Mouse (Mus musculus) midbrain, embryonic 12.5 days (tissue): ENCODE data around the gene Cma1. TPM values are rescaled to one million over a fixed set of nuclear protein-coding genes. Genes with fewer than 3 reads are reported as not detected.

Experiments
- ATAC-seq: fragments of 200-750 bp; cut with Nextera tagmentation; 2 replicates; pipeline ENCODE4 v1.8.0; 2017; ENCODE audit warnings: low read depth, moderate TSS enrichment, moderate library complexity; ENCODE audit not compliant: low FRiP score
- H3K27ac ChIP-seq: fragments of 300-500 bp; sonication (generic); replicated peaks from 2 replicates; pipeline ENCODE4 v1.5.1; 2016; ENCODE audit warnings: mild to moderate bottlenecking
- H3K27me3 ChIP-seq: fragments of 300-500 bp; sonication (generic); 2 replicates; pipeline ENCODE4 v1.6.1; 2016; ENCODE audit warnings: mild to moderate bottlenecking
- H3K36me3 ChIP-seq: fragments of 300-500 bp; sonication (generic); 2 replicates; pipeline ENCODE4 v1.6.1; 2016
- H3K4me1 ChIP-seq: fragments of 300-500 bp; sonication (generic); 2 replicates; pipeline ENCODE4 v1.6.1; 2016
- H3K4me2 ChIP-seq: fragments of 300-500 bp; sonication (generic); replicated peaks from 2 replicates; pipeline ENCODE4 v1.6.1; 2016; ENCODE audit warnings: mild to moderate bottlenecking, moderate library complexity
- H3K4me3 ChIP-seq: fragments of 300-500 bp; sonication (generic); 2 replicates; pipeline ENCODE4 v1.5.1; 2016; ENCODE audit warnings: mild to moderate bottlenecking
- H3K9ac ChIP-seq: fragments of 300-500 bp; sonication (generic); replicated peaks from 2 replicates; pipeline ENCODE4 v1.6.1; 2016; ENCODE audit warnings: mild to moderate bottlenecking, moderate library complexity
- H3K9me3 ChIP-seq: fragments of 300-500 bp; sonication (generic); 2 replicates; pipeline ENCODE4 v1.6.1; 2016; ENCODE audit warnings: mild to moderate bottlenecking
- WGBS: fragments of 180-500 bp; shearing (Covaris S2); methylation state at CpG from one replicate; pipeline ENCODE4 v1.1.7; 2016; 5-methylcytosine and 5-hydroxymethylcytosine counted together
- polyA plus RNA-seq: library from polyadenylated mRNA; unstranded; fragments of >200 nt; fragmentation: Nextera tagmentation; extraction: Ambion mirVana; gene quantifications from 2 replicates; pipeline ENCODE4 v1.2.1, GENCODE M21; 2016

Gene Cma1
- polyA plus RNA-seq, 1 experiment from 2014 or later, result not detected

DNA sequence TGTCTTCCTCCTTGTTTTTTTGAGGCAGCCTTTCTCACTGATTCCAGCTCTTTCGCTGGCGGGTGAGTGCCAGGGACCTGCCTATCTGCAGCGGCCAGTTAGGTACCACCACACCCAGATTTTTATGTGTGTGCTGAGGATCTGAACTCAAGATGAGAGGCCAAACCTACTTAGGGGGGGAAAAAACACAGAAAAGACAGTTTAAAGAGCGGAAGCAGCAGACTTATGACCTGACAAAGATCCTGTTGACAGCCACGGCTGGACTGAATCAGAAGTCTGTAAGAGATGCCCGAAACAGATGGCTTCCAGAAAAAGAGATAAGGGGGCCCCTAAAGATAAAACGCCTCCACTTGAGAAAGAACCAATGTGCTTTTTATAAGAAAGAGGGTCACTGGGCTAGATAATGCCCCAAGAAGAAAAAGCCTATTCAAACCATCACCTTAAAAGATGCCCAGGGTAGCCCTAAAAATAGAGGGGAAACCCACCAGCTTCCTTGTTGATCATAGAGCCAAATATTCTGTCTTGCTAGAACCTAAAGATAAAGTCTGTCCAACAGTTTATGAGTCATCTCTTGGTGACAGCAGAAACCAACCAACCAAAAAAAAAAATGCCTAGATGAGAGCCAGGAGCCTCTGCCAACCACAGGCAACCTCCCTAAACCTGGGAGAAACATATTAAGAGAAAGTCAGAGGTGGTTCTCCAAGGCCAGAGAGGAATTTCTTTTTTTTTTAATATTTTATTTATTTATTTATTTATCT lies 21.8 kb downstream of the Cma1 start:
- WGBS, result 85% methylated on average over 7 of the region's 7 CpGs
- ATAC-seq, result no peak
- H3K27me3 ChIP-seq, result peaks cover 6% of the 10 kb centered on the region
- no peak overlapping the region for H3K27ac ChIP-seq
- H3K4me2 ChIP-seq, result no peak overlapping the region
- no peaks in the 10 kb centered on the region for H3K36me3 ChIP-seq
- H3K9me3 ChIP-seq, result no peaks in the 10 kb centered on the region
- no peak overlapping the region for H3K4me3 ChIP-seq
- no peak overlapping the region for H3K9ac ChIP-seq
- H3K4me1 ChIP-seq, result no peaks in the 10 kb centered on the region

DNA sequence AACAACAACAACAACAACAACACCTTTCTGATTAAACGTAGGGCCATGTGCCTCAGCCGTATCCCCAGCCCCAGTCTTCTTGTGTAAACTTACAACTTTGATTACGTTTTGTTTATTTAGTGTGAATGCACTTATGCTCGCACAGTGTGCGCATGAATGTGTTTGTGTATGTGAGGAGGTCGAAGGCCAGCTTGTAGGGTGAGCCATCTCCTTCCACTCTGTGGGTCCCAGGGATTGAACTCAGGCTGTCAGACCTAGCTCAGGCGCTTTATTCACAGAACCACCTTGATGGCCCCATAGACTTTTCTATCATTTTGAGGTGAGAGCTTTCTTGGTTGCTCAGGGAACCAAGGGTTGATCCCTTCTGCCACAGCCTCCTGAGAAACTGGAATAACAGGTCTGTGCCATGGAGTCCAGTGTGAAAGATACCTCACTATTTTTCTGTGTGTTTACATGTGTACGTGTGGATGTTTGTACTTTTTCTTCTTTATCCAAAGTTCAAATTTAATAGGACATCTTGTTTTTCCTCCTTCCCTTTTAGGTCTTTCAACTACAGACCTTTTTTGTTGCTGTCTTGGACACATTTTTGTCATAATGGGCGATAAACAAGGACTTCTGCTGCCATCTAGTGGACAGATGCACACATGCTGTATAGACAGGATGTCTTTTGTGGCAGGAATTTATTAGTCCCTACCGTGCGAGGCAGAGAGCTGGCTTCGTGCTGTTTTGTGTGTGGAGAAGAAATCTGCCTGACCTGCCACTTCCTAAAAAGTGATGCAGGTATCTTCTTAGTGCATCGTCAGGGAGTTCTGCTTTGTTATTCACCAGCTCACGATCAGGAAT lies 26.0 kb downstream of the Cma1 start:
- Histone ChIP-seq H3K4me2 (0 out of 2 replicates have a peak overlapping the region, but pooled peaks have one; percentile 27), H3K9ac (no peak overlapping the region)

DNA sequence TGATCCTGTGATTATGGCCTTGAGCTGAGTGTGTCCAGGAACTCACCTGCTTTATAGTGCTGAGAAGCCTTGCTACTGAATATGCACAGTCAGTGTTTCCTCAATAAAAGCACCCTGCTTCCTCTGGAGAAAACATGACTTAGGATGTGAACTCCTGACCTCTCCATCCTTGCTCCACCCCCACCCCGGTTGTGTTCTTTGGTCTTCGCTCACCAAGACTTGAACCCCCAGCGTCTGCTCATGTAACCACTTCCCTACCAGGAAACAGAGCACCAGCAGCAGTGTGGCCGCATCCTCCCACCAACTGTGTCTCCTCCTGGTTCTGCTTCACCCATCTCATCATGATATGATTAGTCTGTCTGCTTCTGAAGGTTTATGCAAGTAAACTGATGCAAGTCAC lies 31.1 kb downstream of the Cma1 start:
- Histone ChIP-seq H3K4me2 (no peak overlapping the region), H3K9me3 (no peaks in the 10 kb centered on the region), H3K4me3 (no peak overlapping the region), H3K4me1 (no peaks in the 10 kb centered on the region), H3K27me3 (no peaks in the 10 kb centered on the region), H3K36me3 (no peaks in the 10 kb centered on the region), H3K9ac (no peak overlapping the region), H3K27ac (no peak overlapping the region)
- 64% methylated on average over 4 of the region's 4 CpGs for WGBS
- ATAC-seq, result no peak

More for the DNA sequence above, 26.0 kb downstream of the Cma1 start:
- H3K27ac ChIP-seq, result no peak overlapping the region
- H3K9me3 ChIP-seq, result no peaks in the 10 kb centered on the region
- peaks cover 6% of the 10 kb centered on the region for H3K27me3 ChIP-seq
- no peaks in the 10 kb centered on the region for H3K36me3 ChIP-seq
- no peak overlapping the region for H3K4me3 ChIP-seq
- peak; percentile 72; the same call in 1 of the 2 replicates for ATAC-seq
- 40% methylated on average over 14 of the region's 14 CpGs for WGBS
- H3K4me1 ChIP-seq, result no peaks in the 10 kb centered on the region

DNA sequence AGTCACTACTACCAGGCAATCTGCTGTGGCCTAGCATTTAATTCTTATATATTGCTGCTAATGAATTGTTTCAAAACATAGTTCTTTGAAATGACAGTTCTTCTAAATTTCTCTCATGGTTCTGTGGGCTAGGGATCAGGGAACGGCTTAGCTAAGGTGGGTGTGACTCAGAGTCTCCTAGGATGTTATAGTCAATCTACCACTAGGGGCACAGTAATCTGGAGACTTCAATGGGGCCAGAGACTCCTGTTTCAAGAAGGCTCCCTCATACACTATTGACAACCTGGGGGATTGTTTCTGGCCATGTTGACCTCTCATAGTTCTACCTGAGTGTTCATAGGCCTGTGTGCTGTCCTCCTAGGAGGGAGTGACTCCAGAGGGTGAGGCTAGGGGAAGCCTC lies 39.0 kb downstream of the Cma1 start:
- no peak overlapping the region for H3K27ac ChIP-seq
- H3K9ac ChIP-seq, result no peak overlapping the region
- H3K4me2 ChIP-seq, result no peak overlapping the region
- no peak overlapping the region for H3K4me3 ChIP-seq
- H3K9me3 ChIP-seq, result no peaks in the 10 kb centered on the region
- H3K4me1 ChIP-seq, result peaks cover 4% of the 10 kb centered on the region
- ATAC-seq, result no peak
- 38% methylated on average over 1 of the region's 1 CpGs for WGBS
- no peaks in the 10 kb centered on the region for H3K27me3 ChIP-seq
- no peaks in the 10 kb centered on the region for H3K36me3 ChIP-seq

DNA sequence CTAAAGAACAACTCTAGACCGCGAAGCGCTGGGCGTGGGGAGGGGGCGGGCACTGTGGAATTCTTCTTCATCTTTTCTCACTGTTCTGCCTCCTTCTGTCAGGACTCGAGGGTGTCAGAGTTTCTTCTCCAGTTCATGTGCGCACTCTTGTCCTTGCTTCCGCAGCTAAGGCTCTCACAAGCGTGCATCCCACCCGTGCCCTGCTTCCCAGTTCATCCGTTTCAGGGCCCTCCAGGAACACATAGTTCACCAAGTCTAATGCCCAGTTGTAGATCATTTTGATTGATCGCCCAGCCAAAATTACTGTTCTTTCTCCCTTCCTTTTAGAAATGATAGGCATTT lies 44.1 kb downstream of the Cma1 start:
- ATAC-seq, result no peak; the same call in 1 of the 2 replicates
- Histone ChIP-seq H3K4me2 (peak overlapping the region; percentile 74), H3K9me3 (no peaks in the 10 kb centered on the region), H3K4me3 (peak overlapping the region; percentile 46), H3K27me3 (no peaks in the 10 kb centered on the region), H3K36me3 (peaks cover 22% of the 10 kb centered on the region), H3K9ac (peak overlapping the region; percentile 65), H3K27ac (no peak overlapping the region), H3K4me1 (peaks cover 13% of the 10 kb centered on the region)
- 11% methylated on average over 12 of the region's 12 CpGs for WGBS

DNA sequence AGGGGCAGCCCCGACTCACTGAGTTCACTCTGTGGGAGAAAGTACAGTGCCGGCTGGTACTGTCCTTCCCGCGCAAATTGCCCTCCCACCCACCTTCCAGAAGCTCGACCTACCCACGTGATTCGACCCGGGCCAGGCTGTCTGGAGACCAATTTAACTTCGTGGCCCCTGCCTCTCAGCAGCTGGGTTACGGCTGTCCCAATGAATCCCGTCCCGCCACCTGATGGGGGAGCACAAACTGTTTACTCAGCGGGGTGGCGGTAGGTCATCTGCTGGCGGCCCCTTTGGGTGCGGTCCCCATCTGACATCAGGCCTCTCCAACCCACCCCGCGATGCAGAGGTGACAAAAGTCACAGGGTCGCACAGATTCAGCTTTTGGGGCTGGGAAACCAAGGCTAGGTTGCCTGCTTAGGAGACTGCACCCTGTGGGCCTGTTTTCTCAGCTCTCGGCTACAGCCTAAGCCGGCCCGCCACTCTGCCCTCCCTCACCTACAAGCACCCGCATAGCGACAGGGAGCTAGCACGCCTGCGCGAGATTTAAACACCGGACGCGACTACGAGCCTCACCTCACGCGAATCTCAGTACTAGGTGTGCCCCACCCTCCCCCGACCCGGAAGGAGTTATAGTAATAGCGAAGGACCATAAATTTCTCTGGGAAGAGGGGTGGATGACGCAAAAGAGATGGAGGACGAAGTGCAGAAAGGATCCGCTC lies 44.6 kb downstream of the Cma1 start, which contains the start of gene Sdr39u1:
TSS of gene Sdr39u1 (minus strand) at position 593 of the 713 bp plus-strand sequence.
- Histone ChIP-seq H3K36me3 (peaks cover 28% of the 10 kb centered on the region), H3K4me3 (peak within 1 kb of the TSS; percentile 46), H3K9ac (peak within 1 kb of the TSS; percentile 65), H3K4me1 (peaks cover 13% of the 10 kb centered on the region), H3K27ac (0 out of 2 replicates have a peak within 1 kb of the TSS, but pooled peaks have one; percentile 31), H3K9me3 (no peaks in the 10 kb centered on the region), H3K4me2 (peak within 1 kb of the TSS; percentile 74), H3K27me3 (no peaks in the 10 kb centered on the region)
- ATAC-seq, result peak; percentile 91
- WGBS, result 5% methylated on average over 39 of the region's 39 CpGs

DNA sequence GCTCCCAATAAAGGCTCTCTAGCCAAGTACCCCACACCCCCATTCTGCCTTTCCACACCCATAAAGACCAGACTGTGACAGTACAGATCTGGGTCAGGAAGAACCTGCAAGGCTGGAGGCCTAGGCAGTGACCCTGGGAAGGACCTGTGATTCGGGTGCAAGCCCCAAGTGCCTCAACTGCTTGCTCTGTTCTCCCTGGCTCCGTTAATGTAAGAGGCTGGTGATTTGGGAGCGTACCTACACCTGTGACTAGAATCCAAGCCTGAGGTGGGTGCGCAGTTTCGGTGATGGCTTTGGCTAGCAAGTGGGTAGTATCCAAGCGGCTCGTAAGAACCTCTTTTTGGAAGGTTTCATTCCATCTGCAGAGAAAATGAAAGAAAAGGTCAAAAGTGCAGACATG lies 45.5 kb downstream of the Cma1 start:
- 92% methylated on average over 7 of the region's 7 CpGs for WGBS
- ATAC-seq, result no peak

DNA sequence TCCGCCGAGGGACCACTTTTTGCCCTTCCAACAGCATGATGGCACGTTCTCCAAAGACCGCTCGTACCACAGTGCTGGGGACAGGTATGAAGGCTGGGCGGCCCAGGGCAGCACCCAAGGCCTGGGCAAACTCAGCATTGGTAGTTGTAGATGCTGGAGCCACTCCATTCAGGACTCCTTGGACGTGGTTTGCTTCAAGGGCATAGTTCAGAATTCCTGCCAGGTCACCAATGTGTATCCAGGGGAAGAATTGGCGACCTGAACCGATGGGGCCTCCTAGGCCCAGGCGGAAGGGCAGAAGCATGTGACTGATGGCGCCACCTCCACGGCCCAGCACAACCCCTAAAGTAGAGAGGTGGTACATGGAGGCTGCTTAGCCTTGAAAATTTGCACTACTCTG lies 46.8 kb downstream of the Cma1 start:
- Histone ChIP-seq H3K36me3 (peaks cover 46% of the 10 kb centered on the region), H3K9me3 (no peaks in the 10 kb centered on the region), H3K9ac (no peak overlapping the region), H3K27me3 (no peaks in the 10 kb centered on the region), H3K4me1 (peaks cover 13% of the 10 kb centered on the region), H3K27ac (no peak overlapping the region), H3K4me3 (no peak overlapping the region), H3K4me2 (no peak overlapping the region)
- ATAC-seq, result no peak
- 94% methylated on average over 12 of the region's 12 CpGs for WGBS

More for the DNA sequence above, 45.5 kb downstream of the Cma1 start:
- H3K36me3 ChIP-seq, result peaks cover 37% of the 10 kb centered on the region
- no peak overlapping the region for H3K4me2 ChIP-seq
- H3K9ac ChIP-seq, result no peak overlapping the region
- no peak overlapping the region for H3K27ac ChIP-seq
- no peaks in the 10 kb centered on the region for H3K9me3 ChIP-seq
- no peak overlapping the region for H3K4me3 ChIP-seq
- H3K4me1 ChIP-seq, result peaks cover 13% of the 10 kb centered on the region
- no peaks in the 10 kb centered on the region for H3K27me3 ChIP-seq

Other genes starting within 250 kb of the Cma1 start
- 0.56 and 0.59 TPM in 2 replicates for gene Tgm1, start 230.7 kb downstream of the Cma1 start, polyA plus RNA-seq
- 34.7 and 35.3 TPM in 2 replicates for gene Rabggta, start 222.4 kb downstream of the Cma1 start, polyA plus RNA-seq
- gene Dhrs1, start 199.0 kb downstream of the Cma1 start, polyA plus RNA-seq, result 64.8 and 65.9 TPM in 2 replicates
- 44.1 and 45.9 TPM in 2 replicates for gene Nop9, start 199.0 kb downstream of the Cma1 start, polyA plus RNA-seq
- gene Cideb, start 186.2 kb downstream of the Cma1 start, polyA plus RNA-seq, result not detected in 2 replicates
- gene Ltb4r2, start 183.2 kb downstream of the Cma1 start, polyA plus RNA-seq, result 0.24 and 0.41 TPM in 2 replicates
- gene Ltb4r1, start 178.7 kb downstream of the Cma1 start, polyA plus RNA-seq, result 0.13 TPM in 1 of 2 replicates, not detected in the other
- gene Adcy4, start 160.6 kb downstream of the Cma1 start, polyA plus RNA-seq, result 6.6 and 7.9 TPM in 2 replicates
- 5.3 and 8.3 TPM in 2 replicates for gene Ripk3, start 155.8 kb downstream of the Cma1 start, polyA plus RNA-seq
- 20.2 and 24.0 TPM in 2 replicates for gene Nfatc4, start 121.5 kb downstream of the Cma1 start, polyA plus RNA-seq
- gene Nynrin, start 90.7 kb downstream of the Cma1 start, polyA plus RNA-seq, result 27.6 and 28.0 TPM in 2 replicates
- 0.12 and 0.15 TPM in 2 replicates for gene Cbln3, start 60.3 kb downstream of the Cma1 start, polyA plus RNA-seq
- 21.5 and 22.4 TPM in 2 replicates for gene Khnyn, start 59.7 kb downstream of the Cma1 start, polyA plus RNA-seq
- 41.3 and 44.6 TPM in 2 replicates for gene Sdr39u1, start 44.4 kb downstream of the Cma1 start, polyA plus RNA-seq
- not detected in 2 replicates for gene Cma2, start 6.3 kb upstream of the Cma1 start, polyA plus RNA-seq
- not detected in 2 replicates for gene Mcpt1, start 73.3 kb upstream of the Cma1 start, polyA plus RNA-seq
- not detected in 2 replicates for gene Mcpt9, start 85.8 kb upstream of the Cma1 start, polyA plus RNA-seq
- gene Mcpt2, start 97.4 kb upstream of the Cma1 start, polyA plus RNA-seq, result not detected in 2 replicates
- not detected in 2 replicates for gene Mcpt4, start 117.6 kb upstream of the Cma1 start, polyA plus RNA-seq
- gene Mcpt8, start 140.6 kb upstream of the Cma1 start, polyA plus RNA-seq, result not detected in 2 replicates
- not detected in 2 replicates for gene Ctsg, start 157.9 kb upstream of the Cma1 start, polyA plus RNA-seq
- gene Gzme, start 175.9 kb upstream of the Cma1 start, polyA plus RNA-seq, result not detected in 2 replicates
- gene Gzmd, start 187.9 kb upstream of the Cma1 start, polyA plus RNA-seq, result not detected in 2 replicates
- not detected in 2 replicates for gene Gzmg, start 214.9 kb upstream of the Cma1 start, polyA plus RNA-seq
- gene Gzmn, start 229.9 kb upstream of the Cma1 start, polyA plus RNA-seq, result not detected in 2 replicates